Mouse (Mus musculus): ENCODE data around the gene Card14. TPM values are rescaled to one million over a fixed set of nuclear protein-coding genes. Genes with fewer than 3 reads are reported as not detected.

Gene Card14
- polyA plus RNA-seq, 1 experiment from 2014 or later = 0.14 TPM

- ATAC-seq (replicated peaks; ENCODE audit: insufficient number of reproducible peaks, low FRiP score, low TSS enrichment) = no peak
- no peak overlapping the region for H3K4me3 ChIP-seq (ENCODE audit: low read depth, low read length)
- 0 out of 2 replicates have a peak, but pooled peaks cover 3% of the 10 kb centered on the region for H3K27me3 ChIP-seq (ENCODE audit: control insufficient read depth, insufficient read depth, low read length)
- WGBS (ENCODE audit: insufficient replicate concordance) = 12% methylated on average over 10 of the region's 10 CpGs
- no peak overlapping the region for H3K9ac ChIP-seq (ENCODE audit: low read depth, low read length)
- H3K4me2 ChIP-seq = no peak overlapping the region
- H3K36me3 ChIP-seq (ENCODE audit: control insufficient read depth, insufficient read depth, low read length) = no peaks in the 10 kb centered on the region
- H3K9me3 ChIP-seq (replicated peaks; ENCODE audit: control insufficient read depth, low read length) = no peaks in the 10 kb centered on the region
- no peak overlapping the region for H3K27ac ChIP-seq (ENCODE audit: low read depth, low read length)
- H3K4me1 ChIP-seq (ENCODE audit: control insufficient read depth, insufficient read depth, low read length) = peaks cover 18% of the 10 kb centered on the region
Observed at GRCm38 (mm10) chr11:119310621-119311020, 3.1 kb downstream of the Card14 start.

- WGBS (ENCODE audit: insufficient replicate concordance) = 76% methylated on average over 17 of the region's 17 CpGs
- no peaks in the 10 kb centered on the region for H3K9me3 ChIP-seq (replicated peaks; ENCODE audit: control insufficient read depth, low read length)
- no peaks in the 10 kb centered on the region for H3K27me3 ChIP-seq (ENCODE audit: control insufficient read depth, insufficient read depth, low read length)
- H3K27ac ChIP-seq (ENCODE audit: low read depth, low read length) = no peak overlapping the region
- H3K9ac ChIP-seq (ENCODE audit: low read depth, low read length) = no peak overlapping the region
- ATAC-seq (replicated peaks; ENCODE audit: insufficient number of reproducible peaks, low FRiP score, low TSS enrichment) = no peak
- H3K36me3 ChIP-seq (ENCODE audit: control insufficient read depth, insufficient read depth, low read length) = no peaks in the 10 kb centered on the region
- no peak overlapping the region for H3K4me2 ChIP-seq
- H3K4me1 ChIP-seq (ENCODE audit: control insufficient read depth, insufficient read depth, low read length) = no peaks in the 10 kb centered on the region
- H3K4me3 ChIP-seq (ENCODE audit: low read depth, low read length) = no peak overlapping the region
Observed at GRCm38 (mm10) chr11:119314252-119314936, 6.8 kb downstream of the Card14 start.

- no peaks in the 10 kb centered on the region for H3K4me1 ChIP-seq (ENCODE audit: control insufficient read depth, insufficient read depth, low read length)
- ATAC-seq (replicated peaks; ENCODE audit: insufficient number of reproducible peaks, low FRiP score, low TSS enrichment) = no peak
- H3K9ac ChIP-seq (ENCODE audit: low read depth, low read length) = no peak overlapping the region
- no peaks in the 10 kb centered on the region for H3K36me3 ChIP-seq (ENCODE audit: control insufficient read depth, insufficient read depth, low read length)
- no peak overlapping the region for H3K27ac ChIP-seq (ENCODE audit: low read depth, low read length)
- H3K4me2 ChIP-seq = no peak overlapping the region
- H3K27me3 ChIP-seq (ENCODE audit: control insufficient read depth, insufficient read depth, low read length) = no peaks in the 10 kb centered on the region
- H3K9me3 ChIP-seq (replicated peaks; ENCODE audit: control insufficient read depth, low read length) = no peaks in the 10 kb centered on the region
- 87% methylated on average over 4 of the region's 4 CpGs for WGBS (ENCODE audit: insufficient replicate concordance)
- H3K4me3 ChIP-seq (ENCODE audit: low read depth, low read length) = no peak overlapping the region
Observed at GRCm38 (mm10) chr11:119316720-119317119, 9.2 kb downstream of the Card14 start.

GRCm38 (mm10) chr11:119322521-119322920, 15.0 kb downstream of the Card14 start:
- Histone ChIP-seq H3K9me3 (replicated peaks; ENCODE audit: control insufficient read depth, low read length) (0 out of 2 replicates have a peak, but pooled peaks cover 2% of the 10 kb centered on the region), H3K4me1 (ENCODE audit: control insufficient read depth, insufficient read depth, low read length) (no peaks in the 10 kb centered on the region), H3K27me3 (ENCODE audit: control insufficient read depth, insufficient read depth, low read length) (peaks cover 2% of the 10 kb centered on the region; the same call in 1 of the 2 replicates), H3K4me2 (no peak overlapping the region), H3K4me3 (ENCODE audit: low read depth, low read length) (no peak overlapping the region), H3K9ac (ENCODE audit: low read depth, low read length) (no peak overlapping the region), H3K27ac (ENCODE audit: low read depth, low read length) (no peak overlapping the region), H3K36me3 (ENCODE audit: control insufficient read depth, insufficient read depth, low read length) (no peaks in the 10 kb centered on the region)
- no peak for ATAC-seq (replicated peaks; ENCODE audit: insufficient number of reproducible peaks, low FRiP score, low TSS enrichment)
- WGBS (ENCODE audit: insufficient replicate concordance) = 68% methylated on average over 13 of the region's 13 CpGs

- no peaks in the 10 kb centered on the region for H3K4me1 ChIP-seq (ENCODE audit: control insufficient read depth, insufficient read depth, low read length)
- H3K27ac ChIP-seq (ENCODE audit: low read depth, low read length) = no peak overlapping the region
- no peak overlapping the region for H3K4me3 ChIP-seq (ENCODE audit: low read depth, low read length)
- H3K27me3 ChIP-seq (ENCODE audit: control insufficient read depth, insufficient read depth, low read length) = peaks cover 5% of the 10 kb centered on the region
- WGBS (ENCODE audit: insufficient replicate concordance) = 79% methylated on average over 1 of the region's 1 CpGs
- H3K9ac ChIP-seq (ENCODE audit: low read depth, low read length) = no peak overlapping the region
- H3K4me2 ChIP-seq = no peak overlapping the region
- 0 out of 2 replicates have a peak, but pooled peaks cover 2% of the 10 kb centered on the region for H3K9me3 ChIP-seq (replicated peaks; ENCODE audit: control insufficient read depth, low read length)
- H3K36me3 ChIP-seq (ENCODE audit: control insufficient read depth, insufficient read depth, low read length) = no peaks in the 10 kb centered on the region
- ATAC-seq (replicated peaks; ENCODE audit: insufficient number of reproducible peaks, low FRiP score, low TSS enrichment) = no peak
Observed at GRCm38 (mm10) chr11:119325068-119325467, 17.5 kb downstream of the Card14 start.

GRCm38 (mm10) chr11:119330592-119330991, 23.0 kb downstream of the Card14 start:
- Histone ChIP-seq H3K9me3 (replicated peaks; ENCODE audit: control insufficient read depth, low read length) (no peaks in the 10 kb centered on the region), H3K4me2 (no peak overlapping the region), H3K36me3 (ENCODE audit: control insufficient read depth, insufficient read depth, low read length) (no peaks in the 10 kb centered on the region), H3K9ac (ENCODE audit: low read depth, low read length) (no peak overlapping the region), H3K4me1 (ENCODE audit: control insufficient read depth, insufficient read depth, low read length) (no peaks in the 10 kb centered on the region), H3K27me3 (ENCODE audit: control insufficient read depth, insufficient read depth, low read length) (peaks cover 14% of the 10 kb centered on the region), H3K4me3 (ENCODE audit: low read depth, low read length) (no peak overlapping the region), H3K27ac (ENCODE audit: low read depth, low read length) (no peak overlapping the region)
- ATAC-seq (replicated peaks; ENCODE audit: insufficient number of reproducible peaks, low FRiP score, low TSS enrichment) = no peak
- 58% methylated on average over 4 of the region's 4 CpGs for WGBS (ENCODE audit: insufficient replicate concordance)

GRCm38 (mm10) chr11:119331970-119332369, 24.4 kb downstream of the Card14 start:
- ATAC-seq (replicated peaks; ENCODE audit: insufficient number of reproducible peaks, low FRiP score, low TSS enrichment) = no peak
- no peaks in the 10 kb centered on the region for H3K4me1 ChIP-seq (ENCODE audit: control insufficient read depth, insufficient read depth, low read length)
- no peaks in the 10 kb centered on the region for H3K9me3 ChIP-seq (replicated peaks; ENCODE audit: control insufficient read depth, low read length)
- H3K36me3 ChIP-seq (ENCODE audit: control insufficient read depth, insufficient read depth, low read length) = no peaks in the 10 kb centered on the region
- WGBS (ENCODE audit: insufficient replicate concordance) = 35% methylated on average over 3 of the region's 3 CpGs
- no peak overlapping the region for H3K27ac ChIP-seq (ENCODE audit: low read depth, low read length)
- no peak overlapping the region for H3K4me3 ChIP-seq (ENCODE audit: low read depth, low read length)
- H3K4me2 ChIP-seq = no peak overlapping the region
- no peak overlapping the region for H3K9ac ChIP-seq (ENCODE audit: low read depth, low read length)
- H3K27me3 ChIP-seq (ENCODE audit: control insufficient read depth, insufficient read depth, low read length) = peaks cover 14% of the 10 kb centered on the region

GRCm38 (mm10) chr11:119338271-119339059, 30.9 kb downstream of the Card14 start:
- H3K4me1 ChIP-seq (ENCODE audit: control insufficient read depth, insufficient read depth, low read length) = peaks cover 8% of the 10 kb centered on the region; the same call in 1 of the 2 replicates
- H3K4me3 ChIP-seq (ENCODE audit: low read depth, low read length) = no peak overlapping the region
- no peaks in the 10 kb centered on the region for H3K9me3 ChIP-seq (replicated peaks; ENCODE audit: control insufficient read depth, low read length)
- H3K27me3 ChIP-seq (ENCODE audit: control insufficient read depth, insufficient read depth, low read length) = no peaks in the 10 kb centered on the region
- H3K4me2 ChIP-seq = no peak overlapping the region
- no peaks in the 10 kb centered on the region for H3K36me3 ChIP-seq (ENCODE audit: control insufficient read depth, insufficient read depth, low read length)
- ATAC-seq (replicated peaks; ENCODE audit: insufficient number of reproducible peaks, low FRiP score, low TSS enrichment) = 0 out of 2 replicates have a peak, but pooled peaks have one; percentile 12
- 72% methylated on average over 10 of the region's 10 CpGs for WGBS (ENCODE audit: insufficient replicate concordance)
- H3K9ac ChIP-seq (ENCODE audit: low read depth, low read length) = 0 out of 2 replicates have a peak overlapping the region, but pooled peaks have one; percentile 34
- H3K27ac ChIP-seq (ENCODE audit: low read depth, low read length) = no peak overlapping the region
